Mouse (Mus musculus) embryonic facial prominence, embryonic 15.5 days (tissue): ENCODE results near the gene Cyp2d34. TPM values are rescaled to one million over a fixed set of nuclear protein-coding genes. Genes with fewer than 3 reads are reported as not detected.

Source experiments
- ATAC-seq: fragments of 200-750 bp; cut with Nextera tagmentation; 2 replicates; pipeline ENCODE4 v1.8.0; 2017; ENCODE audit warnings: low read depth, moderate TSS enrichment; ENCODE audit not compliant: insufficient number of reproducible peaks, low FRiP score, low TSS enrichment
- H3K27ac ChIP-seq: fragments of 300-500 bp; sonication (generic); replicated peaks from 2 replicates; pipeline ENCODE4 v1.5.1; 2015; ENCODE audit warnings: mild to moderate bottlenecking, inconsistent platforms
- H3K27me3 ChIP-seq: fragments of 300-500 bp; sonication (generic); 2 replicates; pipeline ENCODE4 v1.6.1; 2015; ENCODE audit warnings: inconsistent platforms
- H3K36me3 ChIP-seq: fragments of 300-500 bp; sonication (generic); 2 replicates; pipeline ENCODE4 v1.6.1; 2015; ENCODE audit warnings: mild to moderate bottlenecking, inconsistent platforms
- H3K4me1 ChIP-seq: fragments of 300-500 bp; sonication (generic); 2 replicates; pipeline ENCODE4 v1.6.1; 2015; ENCODE audit warnings: inconsistent platforms
- H3K4me2 ChIP-seq: fragments of 300-500 bp; sonication (generic); replicated peaks from 2 replicates; pipeline ENCODE4 v1.6.1; 2015; ENCODE audit warnings: mild to moderate bottlenecking, inconsistent platforms
- H3K4me3 ChIP-seq: fragments of 300-500 bp; sonication (generic); replicated peaks from 2 replicates; pipeline ENCODE4 v1.5.1; 2015; ENCODE audit warnings: mild to moderate bottlenecking, inconsistent platforms
- H3K9ac ChIP-seq: fragments of 300-500 bp; sonication (generic); 2 replicates; pipeline ENCODE4 v1.6.1; 2015; ENCODE audit warnings: inconsistent platforms
- H3K9me3 ChIP-seq: fragments of 300-500 bp; sonication (generic); replicated peaks from 2 replicates; pipeline ENCODE4 v1.6.1; 2016; ENCODE audit warnings: inconsistent platforms
- WGBS: fragments of 180-500 bp; shearing (Covaris S2); methylation state at CpG from one replicate; pipeline ENCODE4 v1.1.7; 2015; 5-methylcytosine and 5-hydroxymethylcytosine counted together
- microRNA-seq: library from miRNA; unstranded; fragments of <30 nt; microRNA quantifications from one replicate; pipeline ENCODE4, GENCODE M21; 2016; ENCODE audit warnings: borderline number of aligned reads
- polyA plus RNA-seq: library from polyadenylated mRNA; unstranded; fragments of >200 nt; fragmentation: Nextera tagmentation; extraction: Ambion mirVana; gene quantifications from 2 replicates; pipeline ENCODE4 v1.2.1, GENCODE M21; 2015

Cyp2d34 gene
- polyA plus RNA-seq, 1 experiment from 2014 or later: not detected

DNA sequence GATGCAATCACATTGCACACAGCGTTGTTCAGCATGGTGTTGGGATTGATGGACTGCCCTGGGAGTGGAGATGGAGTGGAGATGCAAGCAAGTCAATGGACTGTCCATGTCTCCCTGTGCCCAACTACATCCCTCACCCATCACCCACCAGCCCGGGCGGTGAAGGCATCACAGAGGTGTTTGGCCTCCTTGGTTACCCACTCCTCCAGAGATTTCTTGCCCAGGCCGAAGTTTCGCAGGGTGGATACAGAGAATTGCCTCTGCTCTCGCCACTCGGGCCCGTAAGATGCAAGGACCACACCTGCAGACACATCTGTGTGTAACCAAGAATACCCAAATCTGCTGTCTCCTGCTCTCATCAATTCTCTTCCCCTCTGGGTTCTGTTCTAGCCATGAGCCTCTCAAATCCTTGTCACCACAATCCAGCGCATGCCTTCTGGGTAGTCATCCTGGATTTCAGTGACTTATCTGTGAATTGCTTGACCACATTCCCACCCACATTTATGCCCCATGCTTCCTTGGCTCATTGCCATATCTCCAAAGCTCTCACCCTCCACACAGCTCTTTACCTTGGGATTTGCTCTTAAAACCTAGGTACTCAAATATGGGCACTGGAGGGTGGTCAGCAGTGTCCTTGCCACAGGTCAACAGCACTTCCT is 2.3 kb downstream of the Cyp2d34 start:
- 91% methylated on average over 9 of the region's 9 CpGs for WGBS
- no peaks in the 10 kb centered on the region for H3K9me3 ChIP-seq
- H3K4me3 ChIP-seq: no peak overlapping the region
- no peaks in the 10 kb centered on the region for H3K27me3 ChIP-seq
- no peak for ATAC-seq
- H3K27ac ChIP-seq: no peak overlapping the region
- no peak overlapping the region for H3K4me2 ChIP-seq
- H3K36me3 ChIP-seq: no peaks in the 10 kb centered on the region
- no peak overlapping the region for H3K9ac ChIP-seq
- H3K4me1 ChIP-seq: no peaks in the 10 kb centered on the region

DNA sequence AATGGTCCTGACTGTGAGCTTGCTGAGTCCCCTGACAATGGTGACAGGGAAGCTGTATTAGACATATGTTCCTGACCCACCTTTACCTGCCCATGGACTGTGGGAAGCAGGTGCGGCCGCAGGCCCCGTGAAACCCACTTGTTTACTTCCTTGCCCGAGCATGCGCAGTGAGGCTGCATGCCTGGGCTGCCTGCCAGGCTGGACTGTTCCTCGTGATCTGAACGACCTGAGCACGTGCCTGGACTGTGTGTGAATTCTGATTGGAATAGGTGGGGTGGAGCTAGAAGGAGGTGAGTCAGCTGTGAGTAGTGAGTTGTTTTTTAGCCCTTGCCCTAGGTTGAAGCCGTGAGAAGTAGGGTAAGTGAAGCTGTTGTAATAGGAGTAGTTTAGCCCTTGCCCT is 38.1 kb downstream of the Cyp2d34 start:
- H3K4me2 ChIP-seq: no peak overlapping the region
- no peaks in the 10 kb centered on the region for H3K9me3 ChIP-seq
- no peaks in the 10 kb centered on the region for H3K4me1 ChIP-seq
- H3K4me3 ChIP-seq: no peak overlapping the region
- H3K27me3 ChIP-seq: no peaks in the 10 kb centered on the region
- H3K9ac ChIP-seq: no peak overlapping the region
- WGBS: 80% methylated on average over 9 of the region's 9 CpGs
- no peaks in the 10 kb centered on the region for H3K36me3 ChIP-seq
- H3K27ac ChIP-seq: no peak overlapping the region
- ATAC-seq: no peak

DNA sequence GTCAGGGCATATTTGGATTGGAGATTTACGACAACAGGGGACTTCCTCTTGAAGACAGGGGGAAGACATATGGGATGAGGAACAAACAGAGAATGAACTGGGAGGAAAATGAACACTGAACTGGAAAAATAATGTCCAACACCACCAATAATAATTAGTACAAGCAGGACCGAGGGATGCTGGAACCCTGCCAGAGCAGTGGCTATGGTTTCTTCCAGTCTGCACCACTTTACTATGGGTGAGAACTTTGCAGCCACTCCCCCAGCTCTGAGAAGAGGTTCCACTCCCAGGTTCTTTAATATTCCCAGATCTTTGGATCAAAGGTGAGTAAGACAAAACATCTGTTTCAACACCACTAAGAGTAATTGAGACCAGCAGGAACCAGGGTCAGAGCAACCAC is 41.7 kb downstream of the Cyp2d34 start:
- Histone ChIP-seq H3K9ac (no peak overlapping the region), H3K27me3 (no peaks in the 10 kb centered on the region), H3K4me3 (no peak overlapping the region), H3K9me3 (no peaks in the 10 kb centered on the region), H3K4me2 (no peak overlapping the region), H3K27ac (no peak overlapping the region), H3K4me1 (no peaks in the 10 kb centered on the region), H3K36me3 (no peaks in the 10 kb centered on the region)
- no peak for ATAC-seq
- 69% methylated on average over 2 of the region's 2 CpGs for WGBS

DNA sequence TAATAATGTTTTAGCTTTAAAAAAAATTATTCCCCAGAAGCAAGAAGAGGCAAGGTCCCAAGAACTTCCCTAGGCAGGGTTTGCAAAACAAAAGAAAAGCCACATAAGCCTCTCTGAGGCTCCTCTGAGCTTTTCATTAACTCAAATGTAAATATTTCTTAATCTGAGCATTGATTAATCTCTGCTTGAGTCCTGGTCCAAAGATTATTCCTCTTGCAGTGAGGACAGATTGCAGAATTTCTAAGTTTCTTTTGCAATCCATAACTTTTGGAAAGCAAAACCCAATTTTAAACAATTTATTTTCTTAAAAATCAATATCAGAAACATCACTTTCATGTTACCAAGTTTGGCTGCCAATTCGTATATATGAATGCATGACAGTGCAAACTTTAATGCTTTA is 47.9 kb downstream of the Cyp2d34 start:
- no peaks in the 10 kb centered on the region for H3K36me3 ChIP-seq
- H3K9me3 ChIP-seq: no peaks in the 10 kb centered on the region
- no peak overlapping the region for H3K9ac ChIP-seq
- H3K27me3 ChIP-seq: no peaks in the 10 kb centered on the region
- H3K4me2 ChIP-seq: no peak overlapping the region
- no peak for ATAC-seq
- H3K4me3 ChIP-seq: no peak overlapping the region
- H3K27ac ChIP-seq: no peak overlapping the region
- 71% methylated on average over 1 of the region's 1 CpGs for WGBS
- no peaks in the 10 kb centered on the region for H3K4me1 ChIP-seq

Small RNAs within 50 kb of the gene (microRNA-seq; reads per million reads assigned to microRNA genes)
- gene Gm27463 (not detected), gene Gm27742 (not detected)

Other genes with a start within 250 kb of the Cyp2d34 start
- gene Cyp2d22, start 240.7 kb downstream of the Cyp2d34 start, polyA plus RNA-seq: 12.2 and 12.3 TPM in 2 replicates
- not detected in 2 replicates for gene Cyp2d11, start 226.9 kb downstream of the Cyp2d34 start, polyA plus RNA-seq
- not detected in 2 replicates for gene Cyp2d10, start 213.8 kb downstream of the Cyp2d34 start, polyA plus RNA-seq
- gene Cyp2d9, start 187.5 kb downstream of the Cyp2d34 start, polyA plus RNA-seq: not detected in 2 replicates
- not detected in 2 replicates for gene Cyp2d12, start 65.9 kb downstream of the Cyp2d34 start, polyA plus RNA-seq
- not detected in 2 replicates for gene Cyp2d40, start 143.2 kb upstream of the Cyp2d34 start, polyA plus RNA-seq
- gene Cyp2d26, start 173.3 kb upstream of the Cyp2d34 start, polyA plus RNA-seq: not detected in 2 replicates